Mouse (Mus musculus) liver, adult 2 months (tissue): ENCODE measurements around the gene Ppp1cb. TPM values are rescaled to one million over a fixed set of nuclear protein-coding genes. Genes with fewer than 3 reads are reported as not detected.
A peak's percentile ranks its signal among the peaks of the same experiment; 100 is the strongest.

Experiments
- DNase-seq: peaks from one replicate; pipeline ENCODE4 v3.0.0-alpha.2; 2011; ENCODE audit warnings: low read depth, low spot score; ENCODE audit errors: extremely low read depth
- H3K27ac ChIP-seq: fragments of 200-500 bp; replicated peaks from 2 replicates; pipeline ENCODE4 v1.5.1; 2012; ENCODE audit warnings: low read depth, mild to moderate bottlenecking, control low read depth, inconsistent platforms, low read length; ENCODE audit not compliant: insufficient read depth
- H3K27me3 ChIP-seq: fragments of 200-500 bp; 2 replicates; pipeline ENCODE4 v1.6.1; 2012; ENCODE audit warnings: mild to moderate bottlenecking, moderate library complexity, low read length, inconsistent platforms; ENCODE audit not compliant: control insufficient read depth, insufficient read depth
- H3K36me3 ChIP-seq: fragments of 200-500 bp; 2 replicates; pipeline ENCODE4 v1.6.1; 2012; ENCODE audit warnings: low read length, inconsistent platforms; ENCODE audit not compliant: control insufficient read depth, insufficient read depth
- H3K4me1 ChIP-seq: fragments of 200-500 bp; 2 replicates; pipeline ENCODE4 v1.6.1; 2011; ENCODE audit warnings: low read length; ENCODE audit not compliant: control insufficient read depth, insufficient read depth
- H3K4me3 ChIP-seq: fragments of 200-500 bp; 2 replicates; pipeline ENCODE4 v1.5.1; 2011; ENCODE audit warnings: low read depth, mild to moderate bottlenecking, control low read depth, low read length, moderate library complexity; ENCODE audit not compliant: insufficient read depth
- H3K79me2 ChIP-seq: fragments of 200-500 bp; 2 replicates; pipeline ENCODE4 v1.6.1; 2012; ENCODE audit warnings: inconsistent platforms, mild to moderate bottlenecking, low read length, moderate library complexity; ENCODE audit not compliant: control insufficient read depth, insufficient read depth
- H3K9ac ChIP-seq: fragments of 200-500 bp; 2 replicates; pipeline ENCODE4 v1.6.1; 2012; ENCODE audit warnings: low read depth, mild to moderate bottlenecking, control low read depth, inconsistent platforms, low read length
- CTCF ChIP-seq: fragments of 200-500 bp; IDR thresholded peaks from 2 replicates; pipeline ENCODE4 v1.5.1; 2011; ENCODE audit warnings: low read depth, low read length, control low read depth
- POLR2A ChIP-seq: fragments of 200-500 bp; IDR thresholded peaks from 2 replicates; pipeline ENCODE4 v1.6.1; 2011; ENCODE audit warnings: low read length, control low read depth; ENCODE audit not compliant: insufficient read depth; ENCODE audit errors: extremely low read depth
- WGBS: fragments of 180-500 bp; shearing (Covaris S2); methylation state at CpG from one replicate; pipeline ENCODE4 v1.1.7; 2018; 5-methylcytosine and 5-hydroxymethylcytosine counted together
- polyA plus RNA-seq: library from polyadenylated mRNA; depleted of rRNA; stranded (reverse); fragments of >200 nt; gene quantifications from 2 replicates; pipeline ENCODE4 v1.2.3, GENCODE M21; 2012; rRNA removed
- total RNA-seq: library from RNA; depleted of rRNA; stranded (reverse); fragments of >200 nt; gene quantifications from 2 replicates; pipeline ENCODE4 v1.2.3, GENCODE M21; 2014; rRNA removed

The Ppp1cb gene
- total RNA-seq (104 and 107 TPM in 2 replicates), polyA plus RNA-seq (11.9 and 12.1 TPM in 2 replicates)

GRCm38 (mm10) chr5:32458408-32459143, at the start of gene Ppp1cb:
Ppp1cb (plus strand) TSS chr5:32458843.
- H3K4me3 ChIP-seq = peak within 1 kb of the TSS; percentile 93
- under 1% methylated on average over 51 of the region's 54 CpGs for WGBS

GRCm38 (mm10) chr5:32409747-32410146, 48.9 kb upstream of the Ppp1cb start:
- H3K4me3 ChIP-seq = no peak overlapping the region
- no peaks in the 10 kb centered on the region for H3K27me3 ChIP-seq
- H3K79me2 ChIP-seq = no peaks in the 10 kb centered on the region
- H3K4me1 ChIP-seq = no peaks in the 10 kb centered on the region
- DNase-seq = no peak
- H3K27ac ChIP-seq = no peak overlapping the region
- no peak overlapping the region for H3K9ac ChIP-seq
- no peaks in the 10 kb centered on the region for H3K36me3 ChIP-seq
- 85% methylated on average over 2 of the region's 2 CpGs for WGBS
- TF ChIP-seq POLR2A (no peak), CTCF (no peak)

More at GRCm38 (mm10) chr5:32458408-32459143, at the start of gene Ppp1cb:
- Histone ChIP-seq H3K9ac (peak within 1 kb of the TSS; percentile 96), H3K27me3 (no peaks in the 10 kb centered on the region), H3K79me2 (peaks cover 14% of the 10 kb centered on the region; the same call in 1 of the 2 replicates), H3K36me3 (no peaks in the 10 kb centered on the region), H3K27ac (peak within 1 kb of the TSS; percentile 83), H3K4me1 (peaks cover 8% of the 10 kb centered on the region)
- no peak for TF ChIP-seq CTCF
- TF ChIP-seq POLR2A = peak; percentile 71
- peak; percentile 96 for DNase-seq

- Histone ChIP-seq H3K36me3 (no peaks in the 10 kb centered on the region), H3K4me3 (no peak overlapping the region), H3K27ac (no peak overlapping the region), H3K4me1 (no peaks in the 10 kb centered on the region), H3K27me3 (no peaks in the 10 kb centered on the region), H3K79me2 (no peaks in the 10 kb centered on the region), H3K9ac (no peak overlapping the region)
- 78% methylated on average over 3 of the region's 3 CpGs for WGBS
- TF ChIP-seq CTCF (no peak), POLR2A (no peak)
- no peak for DNase-seq
These were observed 47.5 kb upstream of the Ppp1cb start for GRCm38 (mm10) chr5:32410954-32411688.

DNA sequence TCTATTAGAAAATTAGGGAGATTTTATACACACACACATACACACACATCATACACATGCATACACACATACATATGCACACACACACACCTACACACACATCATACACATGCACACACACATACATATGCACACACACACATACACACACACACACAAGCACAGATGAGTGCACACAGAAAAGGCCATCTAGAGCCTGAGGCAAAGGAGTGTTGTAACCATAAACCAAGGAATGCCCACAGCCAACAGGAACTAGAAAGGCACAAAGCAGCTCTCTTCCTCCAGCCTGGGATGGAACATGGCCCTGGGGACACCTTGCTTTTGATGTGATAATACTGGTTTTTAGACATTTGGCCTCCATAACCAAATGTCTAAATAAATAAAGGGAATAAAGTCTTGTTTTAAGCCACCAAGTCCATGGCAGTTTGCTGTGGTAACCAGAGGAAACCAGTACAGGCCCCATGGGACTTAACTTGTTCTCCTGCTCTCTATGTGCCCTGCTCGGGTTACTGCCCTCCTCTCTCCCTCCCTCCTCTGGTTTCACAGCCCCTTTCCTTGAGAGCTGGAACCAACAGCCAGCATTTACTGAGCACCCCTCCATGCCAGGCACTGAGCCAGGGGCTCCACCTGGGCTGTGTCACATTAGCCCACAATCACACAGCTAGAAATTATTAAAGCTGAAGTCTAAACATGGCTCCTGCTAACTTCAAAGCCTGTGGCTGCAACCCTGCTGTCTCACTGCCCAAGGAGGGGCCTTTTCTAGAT, 46.3 kb upstream of the Ppp1cb start:
- H3K4me3 ChIP-seq = no peak overlapping the region
- 88% methylated on average over 1 of the region's 1 CpGs for WGBS
- no peak for DNase-seq
- H3K4me1 ChIP-seq = no peaks in the 10 kb centered on the region
- H3K27ac ChIP-seq = no peak overlapping the region
- no peaks in the 10 kb centered on the region for H3K79me2 ChIP-seq
- no peaks in the 10 kb centered on the region for H3K36me3 ChIP-seq
- no peak for TF ChIP-seq CTCF
- no peak for TF ChIP-seq POLR2A
- no peak overlapping the region for H3K9ac ChIP-seq
- H3K27me3 ChIP-seq = no peaks in the 10 kb centered on the region

DNA sequence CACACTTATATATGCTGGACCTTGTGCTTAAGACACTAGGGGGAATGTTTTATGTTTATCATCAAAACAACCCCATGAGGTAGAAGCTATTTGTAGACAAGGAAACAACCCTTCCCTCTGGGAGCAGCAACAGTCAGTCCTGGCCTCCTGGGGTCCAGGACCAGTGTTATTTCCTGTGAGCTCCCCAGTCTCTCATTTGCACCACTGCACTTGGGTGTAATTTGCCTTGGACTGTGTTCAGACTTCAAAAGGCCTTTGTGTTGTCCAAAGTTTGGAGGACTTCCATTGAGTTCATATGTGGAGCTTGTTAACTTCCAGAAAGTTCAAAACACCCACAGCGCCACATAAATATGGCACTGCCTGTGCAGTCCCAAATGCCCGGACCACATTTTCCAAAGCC, 45.6 kb upstream of the Ppp1cb start:
- Histone ChIP-seq H3K27me3 (no peaks in the 10 kb centered on the region), H3K4me1 (no peaks in the 10 kb centered on the region; the same call in 1 of the 2 replicates), H3K27ac (no peak overlapping the region), H3K4me3 (no peak overlapping the region), H3K36me3 (no peaks in the 10 kb centered on the region), H3K79me2 (no peaks in the 10 kb centered on the region), H3K9ac (no peak overlapping the region)
- DNase-seq = no peak
- 85% methylated on average over 2 of the region's 2 CpGs for WGBS
- TF ChIP-seq CTCF (no peak), POLR2A (no peak)
